Mouse (Mus musculus): ENCODE data around the gene Cnga3. TPM values are rescaled to one million over a fixed set of nuclear protein-coding genes. Genes with fewer than 3 reads are reported as not detected.

Cnga3 gene
- total and polyA plus RNA-seq, 3 experiments, result 1.4 to 1.5 (median 1.5) TPM

DNA sequence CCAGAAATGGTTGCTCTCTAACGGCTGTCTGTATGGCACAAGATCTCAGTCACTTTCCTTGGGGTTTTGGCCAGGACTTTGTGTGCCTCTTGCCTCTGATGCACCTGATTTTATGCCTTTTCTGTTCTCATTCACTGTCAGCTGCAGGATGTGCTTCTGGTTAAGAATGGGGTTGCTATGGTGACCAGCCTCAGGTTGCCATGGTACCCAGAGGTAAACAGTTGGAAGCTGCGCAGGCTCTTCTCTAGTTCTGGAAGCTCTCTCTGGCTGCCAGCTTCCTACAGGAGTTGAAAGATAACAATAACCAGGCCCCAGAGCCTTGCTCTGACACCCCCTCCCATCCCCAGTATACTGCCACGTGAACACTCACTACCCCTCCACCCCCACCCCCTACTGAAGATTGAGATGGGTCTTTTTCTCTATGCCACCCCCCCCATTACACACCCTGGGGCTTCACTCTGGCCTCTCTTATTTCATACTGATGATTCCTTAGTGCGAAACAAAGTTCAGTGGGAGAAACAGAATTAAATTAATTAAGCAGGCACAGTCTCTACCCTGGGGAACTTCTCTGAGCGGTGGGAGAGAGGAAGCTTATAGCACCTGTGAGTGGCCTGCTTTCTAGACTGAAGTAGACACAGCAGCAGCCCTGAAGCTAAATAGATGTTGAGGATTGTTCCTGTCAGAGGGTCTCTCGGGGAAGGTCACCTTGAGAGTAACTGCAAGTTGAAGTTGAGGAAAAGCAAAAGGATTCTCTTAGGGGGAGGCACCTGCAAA lies 6.1 kb downstream of the Cnga3 start:
- Histone ChIP-seq H3K4me1 (ENCODE audit: control insufficient read depth, insufficient read depth, low read length) (no peaks in the 10 kb centered on the region), H3K36me3 (ENCODE audit: control insufficient read depth, insufficient read depth, low read length) (no peaks in the 10 kb centered on the region), H3K79me2 (replicated peaks; ENCODE audit: control insufficient read depth, insufficient read depth, low read length) (no peaks in the 10 kb centered on the region), H3K27me3 (ENCODE audit: control insufficient read depth, insufficient read depth, low read length) (no peaks in the 10 kb centered on the region), H3K9ac (ENCODE audit: low read depth, low read length) (no peak overlapping the region), H3K27ac (no peak overlapping the region), H3K4me3 (no peak overlapping the region)
- intact Hi-C loops (cut with DNase I), result no loop called here
- no peak for DNase-seq
- TF ChIP-seq POLR2A (IDR thresholded peaks at IDR 0.05; ENCODE audit: insufficient read depth, low read depth, low read length), result no peak
- TF ChIP-seq EP300 (IDR thresholded peaks at IDR 0.05; ENCODE audit: insufficient read depth, low read depth, low read length), result no peak
- TF ChIP-seq CTCF (IDR thresholded peaks at IDR 0.05), result no peak
- 49% methylated on average over 6 of the region's 6 CpGs for WGBS

DNA sequence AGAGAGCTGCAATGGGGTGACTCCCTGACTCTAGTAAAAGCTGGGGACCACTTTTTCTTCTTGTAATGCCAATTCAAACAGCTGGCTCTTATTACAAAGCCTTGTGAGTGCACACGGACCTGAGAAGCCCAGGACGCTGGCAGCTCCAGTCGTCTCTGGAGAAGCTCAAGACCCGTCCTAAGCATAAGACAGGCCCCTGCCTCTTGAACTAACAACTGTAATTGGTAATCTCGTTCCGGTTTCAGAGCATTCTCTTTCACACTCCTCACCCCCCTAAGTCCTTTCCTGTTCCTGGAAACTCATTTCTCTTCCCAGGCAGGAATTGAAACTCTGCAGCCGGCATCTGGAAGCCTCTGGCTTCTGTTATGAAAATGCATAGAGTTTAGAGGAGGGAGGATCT lies 7.8 kb downstream of the Cnga3 start:
- H3K4me1 ChIP-seq (ENCODE audit: control insufficient read depth, insufficient read depth, low read length), result no peaks in the 10 kb centered on the region
- no peaks in the 10 kb centered on the region for H3K79me2 ChIP-seq (replicated peaks; ENCODE audit: control insufficient read depth, insufficient read depth, low read length)
- TF ChIP-seq CTCF (IDR thresholded peaks at IDR 0.05) (no peak), EP300 (IDR thresholded peaks at IDR 0.05; ENCODE audit: insufficient read depth, low read depth, low read length) (no peak), POLR2A (IDR thresholded peaks at IDR 0.05; ENCODE audit: insufficient read depth, low read depth, low read length) (no peak)
- WGBS, result 35% methylated on average over 7 of the region's 7 CpGs
- H3K9ac ChIP-seq (ENCODE audit: low read depth, low read length), result no peak overlapping the region
- DNase-seq, result no peak
- H3K4me3 ChIP-seq, result no peak overlapping the region
- H3K27me3 ChIP-seq (ENCODE audit: control insufficient read depth, insufficient read depth, low read length), result no peaks in the 10 kb centered on the region
- no peak overlapping the region for H3K27ac ChIP-seq
- H3K36me3 ChIP-seq (ENCODE audit: control insufficient read depth, insufficient read depth, low read length), result no peaks in the 10 kb centered on the region
- intact Hi-C loops (cut with DNase I), result no loop called here

DNA sequence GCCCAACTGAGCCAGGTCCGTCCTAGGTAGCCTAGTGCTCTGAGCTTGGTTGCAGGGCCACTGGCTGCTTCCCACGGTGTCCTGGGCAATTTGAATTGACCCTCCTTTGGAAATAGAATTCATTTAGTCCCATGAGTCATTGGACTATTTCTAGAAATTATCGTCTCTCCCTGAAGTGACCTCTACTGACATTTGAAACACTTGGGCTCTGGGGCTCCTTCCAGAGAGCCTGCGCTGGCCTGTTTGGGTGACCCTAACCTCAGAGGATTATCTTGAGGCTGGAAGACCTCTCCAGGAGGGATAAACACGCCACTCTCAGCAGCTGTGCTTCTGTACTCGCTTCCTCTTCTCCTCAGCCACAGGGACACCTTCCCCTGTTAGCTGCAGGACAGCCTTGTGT lies 16.2 kb downstream of the Cnga3 start:
- Histone ChIP-seq H3K27ac (peak overlapping the region; percentile 51), H3K4me1 (ENCODE audit: control insufficient read depth, insufficient read depth, low read length) (peaks cover 1% of the 10 kb centered on the region; the same call in 1 of the 2 replicates)

DNA sequence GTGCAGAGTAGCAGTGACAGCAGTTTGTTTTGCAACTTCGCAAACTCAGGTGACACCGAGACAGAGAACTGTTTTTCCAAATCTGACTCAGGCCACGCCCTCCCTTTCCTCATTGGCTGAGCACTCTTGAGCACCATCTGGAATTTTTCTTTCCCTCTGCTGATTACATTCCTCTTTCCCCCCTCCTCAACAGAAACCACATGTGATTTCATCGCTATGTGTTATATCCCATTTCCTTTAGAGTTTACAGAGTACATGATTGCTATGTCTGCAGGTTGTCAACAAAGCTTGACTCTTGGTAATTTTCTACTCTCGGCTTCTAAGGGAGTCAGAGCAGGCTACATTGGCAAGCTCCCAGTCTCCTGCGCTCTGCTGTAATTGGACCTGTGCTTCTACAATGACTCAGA lies 17.1 kb downstream of the Cnga3 start:
- no peaks in the 10 kb centered on the region for H3K36me3 ChIP-seq (ENCODE audit: control insufficient read depth, insufficient read depth, low read length)
- DNase-seq, result peak; percentile 28 to 45

More for the DNA sequence above, 16.2 kb downstream of the Cnga3 start:
- no peak overlapping the region for H3K4me3 ChIP-seq
- no peaks in the 10 kb centered on the region for H3K36me3 ChIP-seq (ENCODE audit: control insufficient read depth, insufficient read depth, low read length)
- intact Hi-C loops (cut with DNase I), result no loop called here
- 48% methylated on average over 6 of the region's 6 CpGs for WGBS
- peak; percentile 24 to 34 for DNase-seq
- H3K27me3 ChIP-seq (ENCODE audit: control insufficient read depth, insufficient read depth, low read length), result no peaks in the 10 kb centered on the region
- TF ChIP-seq CTCF (IDR thresholded peaks at IDR 0.05) (no peak), EP300 (IDR thresholded peaks at IDR 0.05; ENCODE audit: insufficient read depth, low read depth, low read length) (no peak), POLR2A (IDR thresholded peaks at IDR 0.05; ENCODE audit: insufficient read depth, low read depth, low read length) (no peak)
- H3K79me2 ChIP-seq (replicated peaks; ENCODE audit: control insufficient read depth, insufficient read depth, low read length), result no peaks in the 10 kb centered on the region
- no peak overlapping the region for H3K9ac ChIP-seq (ENCODE audit: low read depth, low read length)

DNA sequence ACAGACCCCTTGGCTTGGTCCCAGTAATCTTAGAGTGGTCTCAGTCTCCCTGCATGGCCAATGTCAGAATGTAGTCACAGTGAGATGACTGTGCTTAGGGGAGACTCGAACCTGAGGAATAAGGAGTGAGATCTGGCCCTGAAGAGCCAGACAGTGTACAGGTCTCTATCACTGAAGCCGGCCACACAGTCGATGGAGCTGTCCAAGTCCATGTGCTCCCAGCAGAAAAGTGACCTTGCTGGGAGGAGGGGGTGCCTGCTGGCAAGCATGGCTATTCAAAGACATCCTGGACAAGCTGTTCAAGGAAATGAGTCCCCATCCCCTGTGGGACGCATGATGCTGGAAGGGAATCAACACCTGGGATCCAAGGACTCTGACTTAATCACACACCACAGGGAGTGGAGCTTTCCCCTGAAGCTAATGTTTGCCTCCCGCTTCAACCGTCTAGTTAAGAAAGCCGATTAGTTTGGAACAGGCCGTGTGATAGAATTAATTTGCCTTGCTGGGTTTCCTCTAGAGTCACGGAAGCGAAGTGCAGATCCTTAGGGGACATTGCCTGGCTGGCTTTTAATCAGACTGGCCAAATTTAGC lies 24.9 kb downstream of the Cnga3 start:
- peak in 1 of 2 experiments; percentile 8 for DNase-seq
- no peak overlapping the region for H3K4me3 ChIP-seq
- no peak overlapping the region for H3K27ac ChIP-seq
- no peaks in the 10 kb centered on the region for H3K27me3 ChIP-seq (ENCODE audit: control insufficient read depth, insufficient read depth, low read length)
- TF ChIP-seq EP300 (IDR thresholded peaks at IDR 0.05; ENCODE audit: insufficient read depth, low read depth, low read length), result no peak
- TF ChIP-seq POLR2A (IDR thresholded peaks at IDR 0.05; ENCODE audit: insufficient read depth, low read depth, low read length), result no peak
- no peak for TF ChIP-seq CTCF (IDR thresholded peaks at IDR 0.05)
- H3K4me1 ChIP-seq (ENCODE audit: control insufficient read depth, insufficient read depth, low read length), result no peaks in the 10 kb centered on the region; the same call in 1 of the 2 replicates
- H3K9ac ChIP-seq (ENCODE audit: low read depth, low read length), result no peak overlapping the region
- intact Hi-C loops (cut with DNase I), result no loop called here
- H3K36me3 ChIP-seq (ENCODE audit: control insufficient read depth, insufficient read depth, low read length), result no peaks in the 10 kb centered on the region
- 52% methylated on average over 10 of the region's 10 CpGs for WGBS
- no peaks in the 10 kb centered on the region for H3K79me2 ChIP-seq (replicated peaks; ENCODE audit: control insufficient read depth, insufficient read depth, low read length)

More for the DNA sequence above, 17.1 kb downstream of the Cnga3 start:
- WGBS, result 52% methylated on average over 6 of the region's 6 CpGs
- Histone ChIP-seq H3K4me1 (ENCODE audit: control insufficient read depth, insufficient read depth, low read length) (peaks cover 1% of the 10 kb centered on the region; the same call in 1 of the 2 replicates), H3K27me3 (ENCODE audit: control insufficient read depth, insufficient read depth, low read length) (no peaks in the 10 kb centered on the region), H3K27ac (peak overlapping the region; percentile 51), H3K9ac (ENCODE audit: low read depth, low read length) (no peak overlapping the region), H3K79me2 (replicated peaks; ENCODE audit: control insufficient read depth, insufficient read depth, low read length) (no peaks in the 10 kb centered on the region), H3K4me3 (no peak overlapping the region)
- intact Hi-C loops (cut with DNase I), result no loop called here
- TF ChIP-seq CTCF (IDR thresholded peaks at IDR 0.05) (no peak), EP300 (IDR thresholded peaks at IDR 0.05; ENCODE audit: insufficient read depth, low read depth, low read length) (no peak), POLR2A (IDR thresholded peaks at IDR 0.05; ENCODE audit: insufficient read depth, low read depth, low read length) (no peak)

DNA sequence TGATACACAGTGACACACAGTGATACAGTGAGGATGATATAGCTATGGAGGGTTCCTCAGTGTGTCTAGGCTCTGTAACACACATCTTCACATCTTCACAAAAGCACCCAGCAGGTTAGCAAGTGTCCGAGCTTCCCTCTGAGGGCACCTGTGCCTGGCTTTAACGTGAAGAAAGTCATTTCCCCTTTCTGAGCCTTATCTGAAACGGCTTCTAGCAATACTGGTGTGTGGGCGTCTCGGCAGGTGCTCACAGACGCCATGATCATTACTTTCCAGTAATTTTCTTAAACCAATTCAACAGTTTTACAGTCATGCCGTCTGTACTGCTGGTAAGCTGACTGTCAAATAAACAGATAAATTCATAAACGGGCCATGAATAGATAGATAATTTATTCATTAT lies 28.0 kb downstream of the Cnga3 start:
- 58% methylated on average over 8 of the region's 8 CpGs for WGBS
- no peak for TF ChIP-seq POLR2A (IDR thresholded peaks at IDR 0.05; ENCODE audit: insufficient read depth, low read depth, low read length)
- TF ChIP-seq EP300 (IDR thresholded peaks at IDR 0.05; ENCODE audit: insufficient read depth, low read depth, low read length), result no peak
- no peak for DNase-seq
- no peak overlapping the region for H3K4me3 ChIP-seq
- H3K79me2 ChIP-seq (replicated peaks; ENCODE audit: control insufficient read depth, insufficient read depth, low read length), result no peaks in the 10 kb centered on the region
- intact Hi-C loops (cut with DNase I), result no loop called here
- H3K27ac ChIP-seq, result no peak overlapping the region
- H3K36me3 ChIP-seq (ENCODE audit: control insufficient read depth, insufficient read depth, low read length), result no peaks in the 10 kb centered on the region
- no peak overlapping the region for H3K9ac ChIP-seq (ENCODE audit: low read depth, low read length)
- no peaks in the 10 kb centered on the region; the same call in 1 of the 2 replicates for H3K4me1 ChIP-seq (ENCODE audit: control insufficient read depth, insufficient read depth, low read length)
- H3K27me3 ChIP-seq (ENCODE audit: control insufficient read depth, insufficient read depth, low read length), result no peaks in the 10 kb centered on the region

Data from heart, adult 2 months (tissue).